Mouse (Mus musculus) lung, postnatal 4 days (tissue): ENCODE results near the gene Ankar.
A peak's percentile ranks its signal among the peaks of the same experiment; 100 is the strongest.

ENCODE experiments used
- DNase-seq, 2 experiments: peaks; one replicate each; pipeline ENCODE4 v3.0.0; 2021

Gene Ankar

GRCm38 (mm10) chr1:72700479-72700878, at the start of gene Ankar:
TSS of gene Ankar (minus strand) at chr1:72700579.
- DNase-seq = no peak

- DNase-seq = no peak
These were observed 46.0 kb upstream of the Ankar start for GRCm38 (mm10) chr1:72746382-72746781.

GRCm38 (mm10) chr1:72744816-72745506, 44.6 kb upstream of the Ankar start:
- no peak for DNase-seq

- no peak for DNase-seq
These were observed 41.0 kb upstream of the Ankar start for GRCm38 (mm10) chr1:72741406-72741805.

- DNase-seq = peak; percentile 10 to 27
These were observed 39.3 kb upstream of the Ankar start for GRCm38 (mm10) chr1:72739681-72740063.

- DNase-seq = peak; percentile 35 to 46
These were observed 38.7 kb upstream of the Ankar start for GRCm38 (mm10) chr1:72738946-72739680.

GRCm38 (mm10) chr1:72736397-72737125, 36.2 kb upstream of the Ankar start:
- peak; percentile 18 to 38 for DNase-seq

- no peak for DNase-seq
These were observed 32.9 kb upstream of the Ankar start for GRCm38 (mm10) chr1:72733191-72733691.

GRCm38 (mm10) chr1:72730126-72730525, 29.7 kb upstream of the Ankar start:
- no peak for DNase-seq

GRCm38 (mm10) chr1:72728781-72729180, 28.4 kb upstream of the Ankar start:
- no peak for DNase-seq

- no peak for DNase-seq
These were observed 25.6 kb upstream of the Ankar start for GRCm38 (mm10) chr1:72725941-72726340.

GRCm38 (mm10) chr1:72724354-72724753, 24.0 kb upstream of the Ankar start:
- DNase-seq = no peak

GRCm38 (mm10) chr1:72722646-72723045, 22.3 kb upstream of the Ankar start:
- no peak for DNase-seq

GRCm38 (mm10) chr1:72720115-72720725, 19.8 kb upstream of the Ankar start:
- DNase-seq = peak in 1 of 2 experiments; percentile 50

GRCm38 (mm10) chr1:72718846-72719245, 18.5 kb upstream of the Ankar start:
- DNase-seq = peak; percentile 46 to 71

GRCm38 (mm10) chr1:72717540-72717939, 17.2 kb upstream of the Ankar start:
- no peak for DNase-seq

GRCm38 (mm10) chr1:72716926-72717325, 16.5 kb upstream of the Ankar start:
- peak; percentile 50 to 80 for DNase-seq

GRCm38 (mm10) chr1:72716421-72716820, 16.0 kb upstream of the Ankar start:
- DNase-seq = no peak

GRCm38 (mm10) chr1:72715593-72716361, 15.4 kb upstream of the Ankar start:
- no peak for DNase-seq

GRCm38 (mm10) chr1:72715065-72715464, 14.7 kb upstream of the Ankar start:
- no peak for DNase-seq

GRCm38 (mm10) chr1:72714547-72714946, 14.2 kb upstream of the Ankar start:
- DNase-seq = no peak

GRCm38 (mm10) chr1:72711684-72712083, 11.3 kb upstream of the Ankar start:
- DNase-seq = no peak
